Mouse (Mus musculus): ENCODE data around the gene Gm20388. TPM values are rescaled to one million over a fixed set of nuclear protein-coding genes. Genes with fewer than 3 reads are reported as not detected.

Gm20388 gene
- polyA plus RNA-seq, 1 experiment: 49.7 TPM

GRCm38 (mm10) chr8:120111382-120111781 lies 200.7 kb downstream of the Gm20388 start:
- H3K27me3 ChIP-seq (replicated peaks; ENCODE audit: control insufficient read depth, insufficient read depth, low read length): no peaks in the 10 kb centered on the region
- H3K4me3 ChIP-seq (ENCODE audit: insufficient read depth, low read depth, low read length): no peak overlapping the region
- no peak for DNase-seq
- H3K36me3 ChIP-seq (ENCODE audit: control insufficient read depth, insufficient read depth, low read length): no peaks in the 10 kb centered on the region
- no peak overlapping the region for H3K27ac ChIP-seq (ENCODE audit: insufficient read depth, low read depth, low read length)
- TF ChIP-seq POLR2A (IDR thresholded peaks at IDR 0.05; ENCODE audit: low read depth, low read length): no peak
- no peak for TF ChIP-seq CTCF (conservative IDR thresholded peaks at IDR 0.05; ENCODE audit: insufficient read depth, insufficient read length, low read depth, low read length)
- H3K4me1 ChIP-seq (ENCODE audit: control insufficient read depth, insufficient read depth, low read length): peaks cover 6% of the 10 kb centered on the region; the same call in 1 of the 2 replicates
- 78% methylated on average over 4 of the region's 4 CpGs for WGBS

GRCm38 (mm10) chr8:120112535-120112934 lies 201.9 kb downstream of the Gm20388 start:
- peak overlapping the region; percentile 92 for H3K27ac ChIP-seq (ENCODE audit: insufficient read depth, low read depth, low read length)
- H3K4me1 ChIP-seq (ENCODE audit: control insufficient read depth, insufficient read depth, low read length): peaks cover 6% of the 10 kb centered on the region; the same call in 1 of the 2 replicates
- WGBS: 66% methylated on average over 5 of the region's 5 CpGs
- no peak for DNase-seq
- TF ChIP-seq CTCF (conservative IDR thresholded peaks at IDR 0.05; ENCODE audit: insufficient read depth, insufficient read length, low read depth, low read length): no peak
- no peak for TF ChIP-seq POLR2A (IDR thresholded peaks at IDR 0.05; ENCODE audit: low read depth, low read length)
- no peaks in the 10 kb centered on the region for H3K27me3 ChIP-seq (replicated peaks; ENCODE audit: control insufficient read depth, insufficient read depth, low read length)
- no peaks in the 10 kb centered on the region for H3K36me3 ChIP-seq (ENCODE audit: control insufficient read depth, insufficient read depth, low read length)
- H3K4me3 ChIP-seq (ENCODE audit: insufficient read depth, low read depth, low read length): no peak overlapping the region

- TF ChIP-seq POLR2A (IDR thresholded peaks at IDR 0.05; ENCODE audit: low read depth, low read length) (no peak), CTCF (conservative IDR thresholded peaks at IDR 0.05; ENCODE audit: insufficient read depth, insufficient read length, low read depth, low read length) (no peak)
- no peaks in the 10 kb centered on the region for H3K36me3 ChIP-seq (ENCODE audit: control insufficient read depth, insufficient read depth, low read length)
- H3K4me3 ChIP-seq (ENCODE audit: insufficient read depth, low read depth, low read length): peak overlapping the region; percentile 60
- H3K27me3 ChIP-seq (replicated peaks; ENCODE audit: control insufficient read depth, insufficient read depth, low read length): no peaks in the 10 kb centered on the region
- peaks cover 6% of the 10 kb centered on the region; the same call in 1 of the 2 replicates for H3K4me1 ChIP-seq (ENCODE audit: control insufficient read depth, insufficient read depth, low read length)
- peak overlapping the region; percentile 92 for H3K27ac ChIP-seq (ENCODE audit: insufficient read depth, low read depth, low read length)
- DNase-seq: peak; percentile 86
- WGBS: 2% methylated on average over 10 of the region's 10 CpGs
These were observed 202.7 kb downstream of the Gm20388 start for GRCm38 (mm10) chr8:120113306-120113705.

GRCm38 (mm10) chr8:120113758-120114255 lies 203.2 kb downstream of the Gm20388 start, which contains the start of gene 6430548M08Rik:
Gene 6430548M08Rik (plus strand): TSS chr8:120114152.
- peak within 1 kb of the TSS; percentile 67 for H3K4me3 ChIP-seq (ENCODE audit: insufficient read depth, low read depth, low read length)
- no peaks in the 10 kb centered on the region for H3K27me3 ChIP-seq (replicated peaks; ENCODE audit: control insufficient read depth, insufficient read depth, low read length)
- under 1% methylated on average over 61 of the region's 61 CpGs for WGBS
- peaks cover 6% of the 10 kb centered on the region; the same call in 1 of the 2 replicates for H3K4me1 ChIP-seq (ENCODE audit: control insufficient read depth, insufficient read depth, low read length)
- DNase-seq: peak; percentile 100
- H3K36me3 ChIP-seq (ENCODE audit: control insufficient read depth, insufficient read depth, low read length): no peaks in the 10 kb centered on the region
- H3K27ac ChIP-seq (ENCODE audit: insufficient read depth, low read depth, low read length): peak within 1 kb of the TSS; percentile 92
- peak; percentile 42; the same call in 1 of the 2 replicates for TF ChIP-seq CTCF (conservative IDR thresholded peaks at IDR 0.05; ENCODE audit: insufficient read depth, insufficient read length, low read depth, low read length)
- TF ChIP-seq POLR2A (IDR thresholded peaks at IDR 0.05; ENCODE audit: low read depth, low read length): peak; percentile 28

GRCm38 (mm10) chr8:120114315-120114841 lies 203.7 kb downstream of the Gm20388 start:
- DNase-seq: peak; percentile 34
- Histone ChIP-seq H3K4me3 (ENCODE audit: insufficient read depth, low read depth, low read length) (peak overlapping the region; percentile 67), H3K27ac (ENCODE audit: insufficient read depth, low read depth, low read length) (no peak overlapping the region), H3K36me3 (ENCODE audit: control insufficient read depth, insufficient read depth, low read length) (no peaks in the 10 kb centered on the region), H3K27me3 (replicated peaks; ENCODE audit: control insufficient read depth, insufficient read depth, low read length) (no peaks in the 10 kb centered on the region), H3K4me1 (ENCODE audit: control insufficient read depth, insufficient read depth, low read length) (peaks cover 6% of the 10 kb centered on the region; the same call in 1 of the 2 replicates)
- 2% methylated on average over 46 of the region's 46 CpGs for WGBS
- TF ChIP-seq POLR2A (IDR thresholded peaks at IDR 0.05; ENCODE audit: low read depth, low read length) (no peak), CTCF (conservative IDR thresholded peaks at IDR 0.05; ENCODE audit: insufficient read depth, insufficient read length, low read depth, low read length) (no peak)

- H3K27ac ChIP-seq (ENCODE audit: insufficient read depth, low read depth, low read length): no peak overlapping the region
- peaks cover 6% of the 10 kb centered on the region; the same call in 1 of the 2 replicates for H3K4me1 ChIP-seq (ENCODE audit: control insufficient read depth, insufficient read depth, low read length)
- H3K4me3 ChIP-seq (ENCODE audit: insufficient read depth, low read depth, low read length): no peak overlapping the region
- TF ChIP-seq POLR2A (IDR thresholded peaks at IDR 0.05; ENCODE audit: low read depth, low read length) (no peak), CTCF (conservative IDR thresholded peaks at IDR 0.05; ENCODE audit: insufficient read depth, insufficient read length, low read depth, low read length) (no peak)
- H3K27me3 ChIP-seq (replicated peaks; ENCODE audit: control insufficient read depth, insufficient read depth, low read length): no peaks in the 10 kb centered on the region
- no peak for DNase-seq
- H3K36me3 ChIP-seq (ENCODE audit: control insufficient read depth, insufficient read depth, low read length): no peaks in the 10 kb centered on the region
- 41% methylated on average over 7 of the region's 7 CpGs for WGBS
These were observed 206.0 kb downstream of the Gm20388 start for GRCm38 (mm10) chr8:120116600-120116999.

GRCm38 (mm10) chr8:120118162-120118561 lies 207.5 kb downstream of the Gm20388 start:
- Histone ChIP-seq H3K27ac (ENCODE audit: insufficient read depth, low read depth, low read length) (0 out of 2 replicates have a peak overlapping the region, but pooled peaks have one; percentile 20), H3K4me3 (ENCODE audit: insufficient read depth, low read depth, low read length) (no peak overlapping the region), H3K36me3 (ENCODE audit: control insufficient read depth, insufficient read depth, low read length) (no peaks in the 10 kb centered on the region), H3K4me1 (ENCODE audit: control insufficient read depth, insufficient read depth, low read length) (peaks cover under 1% of the 10 kb centered on the region; the same call in 1 of the 2 replicates), H3K27me3 (replicated peaks; ENCODE audit: control insufficient read depth, insufficient read depth, low read length) (no peaks in the 10 kb centered on the region)
- 46% methylated on average over 9 of the region's 9 CpGs for WGBS
- DNase-seq: peak; percentile 85
- TF ChIP-seq CTCF (conservative IDR thresholded peaks at IDR 0.05; ENCODE audit: insufficient read depth, insufficient read length, low read depth, low read length): no peak
- TF ChIP-seq POLR2A (IDR thresholded peaks at IDR 0.05; ENCODE audit: low read depth, low read length): no peak

Measured in kidney, adult 2 months (tissue).